Mouse (Mus musculus) CH12.LX (cell line): ENCODE measurements at regions not wholly inside any gene's neighbourhood (a gene's known extent, or its start where the extent isn't known, plus 50 kb on each side); places are given as distances from the start of the nearest gene placed in this dataset.

Experiments used
- DNase-seq: peaks from one replicate; pipeline ENCODE4 v3.0.0-alpha.2; 2013; ENCODE audit errors: extremely low read depth
- H3K27ac ChIP-seq: 2 replicates; pipeline ENCODE4 v1.5.1; 2012; ENCODE audit warnings: low read depth, mild to moderate bottlenecking, control low read depth, moderate library complexity; ENCODE audit not compliant: insufficient read depth
- H3K27me3 ChIP-seq: replicated peaks from 2 replicates; pipeline ENCODE3; 2012; ENCODE audit warnings: inconsistent platforms
- H3K36me3 ChIP-seq, 2 experiments: replicated peaks in 1 of 2; 2 replicates each; pipeline versions ENCODE3 to v1.6.1; 2012; ENCODE audit warnings: inconsistent platforms in 1 of 2, low read length in 1 of 2, mild to moderate bottlenecking in 1 of 2, mixed read lengths in 1 of 2, moderate library complexity in 1 of 2; ENCODE audit not compliant: control insufficient read depth in 1 of 2, insufficient read depth in 1 of 2
- H3K4me1 ChIP-seq, 2 experiments: 2 replicates each; pipeline ENCODE4 v1.6.1; 2012; ENCODE audit warnings: inconsistent platforms in 1 of 2, moderate library complexity in 1 of 2; ENCODE audit not compliant: insufficient read depth in 2 of 2, control insufficient read depth in 1 of 2
- H3K4me2 ChIP-seq: 2 replicates; pipeline ENCODE4 v1.6.1; 2012; ENCODE audit warnings: low read depth, mild to moderate bottlenecking, control low read depth; ENCODE audit not compliant: poor library complexity, insufficient read depth, severe bottlenecking
- H3K4me3 ChIP-seq, 3 experiments: fragments of 150-350 bp in 1 of 3; sonication (generic) in 1 of 3; replicated peaks in 1 of 3; 2 replicates each; pipeline versions ENCODE3 to v1.5.1; 2011 to 2012; ENCODE audit warnings: low read depth in 2 of 3, low read length in 2 of 3, mild to moderate bottlenecking in 2 of 3, moderate library complexity in 2 of 3, control low read depth in 1 of 3, improper control_type of control experiment in 1 of 3, inconsistent platforms in 1 of 3, mixed read lengths in 1 of 3; ENCODE audit not compliant: poor library complexity in 1 of 3
- H3K79me2 ChIP-seq: replicated peaks from 2 replicates; pipeline ENCODE4 v1.6.1; 2012; ENCODE audit warnings: mild to moderate bottlenecking, moderate library complexity; ENCODE audit not compliant: control insufficient read depth, poor library complexity, insufficient read depth, severe bottlenecking; ENCODE audit errors: extremely low read depth
- H3K9ac ChIP-seq: 2 replicates; pipeline ENCODE4 v1.6.1; 2012; ENCODE audit warnings: low read depth, mild to moderate bottlenecking, control low read depth, moderate library complexity; ENCODE audit not compliant: insufficient read depth
- H3K9me3 ChIP-seq: replicated peaks from 2 replicates; pipeline ENCODE3; 2012; ENCODE audit warnings: low read length, inconsistent platforms, mixed read lengths
- E2F4 ChIP-seq: IDR thresholded peaks from 2 replicates; pipeline ENCODE4 v1.6.1; 2011; ENCODE audit warnings: low read depth, low read length, improper control_type of control experiment; ENCODE audit not compliant: insufficient replicate concordance
- IRF4 ChIP-seq: IDR thresholded peaks from 2 replicates; pipeline ENCODE4 v1.6.1; 2014; ENCODE audit warnings: low read depth, mild to moderate bottlenecking, inconsistent platforms, low read length, improper control_type of control experiment
- JUN ChIP-seq: IDR thresholded peaks from 2 replicates; pipeline ENCODE4 v1.6.1; 2011; ENCODE audit warnings: low read depth, mild to moderate bottlenecking, low read length, improper control_type of control experiment, moderate library complexity; ENCODE audit not compliant: insufficient read depth
- JUND ChIP-seq: conservative IDR thresholded peaks from 2 replicates; pipeline ENCODE4 v1.6.1; 2011; ENCODE audit warnings: low read depth, low read length, improper control_type of control experiment
- KAT2A ChIP-seq: IDR thresholded peaks from 2 replicates; pipeline ENCODE4 v1.6.1; 2012; ENCODE audit warnings: low read length, improper control_type of control experiment, inconsistent platforms; ENCODE audit not compliant: insufficient replicate concordance
- MAX ChIP-seq: IDR thresholded peaks from 2 replicates; pipeline ENCODE4 v1.6.1; 2011; ENCODE audit warnings: low read length, improper control_type of control experiment
- MAZ ChIP-seq: IDR thresholded peaks from 2 replicates; pipeline ENCODE4 v1.6.1; 2012; ENCODE audit warnings: low read depth, mild to moderate bottlenecking, inconsistent platforms, low read length, improper control_type of control experiment, moderate library complexity
- MXI1 ChIP-seq: IDR thresholded peaks from 2 replicates; pipeline ENCODE4 v1.6.1; 2011; ENCODE audit warnings: mild to moderate bottlenecking, low read depth, low read length, improper control_type of control experiment
- MYC ChIP-seq: IDR thresholded peaks from 2 replicates; pipeline ENCODE4 v1.6.1; 2011; ENCODE audit warnings: low read depth, mild to moderate bottlenecking, improper control_type of control experiment, low read length
- PAX5 ChIP-seq: IDR thresholded peaks from 2 replicates; pipeline ENCODE4 v1.6.1; 2012; ENCODE audit warnings: low read length, inconsistent platforms, mixed read lengths
- RCOR1 ChIP-seq: conservative IDR thresholded peaks from 2 replicates; pipeline ENCODE4 v1.6.1; 2012; ENCODE audit warnings: low read depth, mild to moderate bottlenecking, inconsistent platforms, low read length, improper control_type of control experiment
- SIN3A ChIP-seq: IDR thresholded peaks from 2 replicates; pipeline ENCODE4 v1.6.1; 2012; ENCODE audit warnings: low read length, improper control_type of control experiment, inconsistent platforms
- TCF12 ChIP-seq: IDR thresholded peaks from 2 replicates; pipeline ENCODE4 v1.6.1; 2014; ENCODE audit warnings: low read depth, mild to moderate bottlenecking, inconsistent platforms, low read length, improper control_type of control experiment
- ZMIZ1 ChIP-seq: IDR thresholded peaks from 2 replicates; pipeline ENCODE4 v1.6.1; 2012; ENCODE audit warnings: low read depth, mild to moderate bottlenecking, inconsistent platforms, low read length, improper control_type of control experiment
- dilution Hi-C: fragments of 300-500 bp; cut with MboI; formaldehyde crosslinking; loops from 2 replicates; pipeline ENCODE4 v1.14.3; 2020; ENCODE audit warnings: low sequenced_read_pairs; ENCODE audit not compliant: extremely low pct_unique_long_range_greater_than_20kb, extremely low pct_ligation_motif_present
- in situ Hi-C: fragments of 300-500 bp; cut with MboI; formaldehyde crosslinking; loops from 3 replicates; pipeline ENCODE4 v1.14.3; 2019; ENCODE audit warnings: low sequenced_read_pairs, low pct_ligation_motif_present, low pct_unique_long_range_greater_than_20kb, mixed read lengths

DNA sequence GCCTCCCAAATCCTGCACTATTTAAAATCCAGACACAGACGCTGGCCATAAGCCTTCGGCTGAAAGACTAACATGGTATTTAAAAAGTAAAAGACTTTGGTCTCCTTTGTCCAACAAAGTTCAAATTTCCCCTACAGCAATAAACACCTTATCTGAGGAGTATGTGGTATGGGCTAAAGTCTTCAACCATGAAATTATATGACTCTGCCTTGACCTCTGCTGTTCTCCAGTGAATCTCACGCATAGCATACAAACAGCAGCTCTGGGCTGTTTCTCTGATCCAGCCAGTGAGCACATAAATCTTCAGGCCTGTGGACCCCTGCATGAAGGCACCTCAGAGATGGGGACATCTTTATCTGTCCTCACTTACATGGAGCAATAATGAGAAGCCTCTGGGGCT is 627.8 kb downstream of the Hs3st4 start (continued):
- TF ChIP-seq SIN3A = no peak
- TF ChIP-seq, all 38 proteins: peak for 0

DNA sequence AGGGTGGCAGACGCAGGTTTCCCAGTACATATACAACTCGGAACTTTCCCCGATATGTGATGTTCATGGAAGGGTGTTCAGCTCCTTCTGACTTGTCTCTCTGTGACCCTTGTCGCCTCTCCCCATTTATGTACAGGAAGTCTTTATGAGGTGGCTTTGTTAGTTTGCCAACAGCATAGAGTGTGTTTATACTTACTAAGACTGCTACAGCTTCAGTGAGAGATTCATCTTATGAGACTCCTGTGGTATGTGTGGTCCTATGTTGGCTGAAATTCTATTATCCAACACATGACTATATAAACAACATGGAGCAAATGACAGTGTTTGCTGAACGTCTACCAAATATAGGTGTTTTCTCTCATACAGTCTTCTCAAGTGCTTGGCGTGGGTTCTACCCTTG is 664.5 kb downstream of the Hs3st4 start:
- in situ Hi-C loops = no loop called here
- H3K9me3 ChIP-seq = peaks cover 12% of the 10 kb centered on the region
- dilution Hi-C loops = no loop called here
- H3K79me2 ChIP-seq = no peaks in the 10 kb centered on the region
- no peaks in the 10 kb centered on the region for H3K36me3 ChIP-seq
- TF ChIP-seq TCF12 (no peak), IRF4 (no peak), RCOR1 (no peak), MAZ (no peak), E2F4 (no peak), MYC (no peak), MAX (no peak), ZMIZ1 (no peak), MXI1 (no peak)
- no peak for DNase-seq
- no peak overlapping the region for H3K27ac ChIP-seq
- H3K4me3 ChIP-seq = no peak overlapping the region
- no peaks in the 10 kb centered on the region for H3K4me1 ChIP-seq
- H3K9ac ChIP-seq = no peak overlapping the region
- H3K27me3 ChIP-seq = peaks cover 23% of the 10 kb centered on the region
- no peak overlapping the region for H3K4me2 ChIP-seq

DNA sequence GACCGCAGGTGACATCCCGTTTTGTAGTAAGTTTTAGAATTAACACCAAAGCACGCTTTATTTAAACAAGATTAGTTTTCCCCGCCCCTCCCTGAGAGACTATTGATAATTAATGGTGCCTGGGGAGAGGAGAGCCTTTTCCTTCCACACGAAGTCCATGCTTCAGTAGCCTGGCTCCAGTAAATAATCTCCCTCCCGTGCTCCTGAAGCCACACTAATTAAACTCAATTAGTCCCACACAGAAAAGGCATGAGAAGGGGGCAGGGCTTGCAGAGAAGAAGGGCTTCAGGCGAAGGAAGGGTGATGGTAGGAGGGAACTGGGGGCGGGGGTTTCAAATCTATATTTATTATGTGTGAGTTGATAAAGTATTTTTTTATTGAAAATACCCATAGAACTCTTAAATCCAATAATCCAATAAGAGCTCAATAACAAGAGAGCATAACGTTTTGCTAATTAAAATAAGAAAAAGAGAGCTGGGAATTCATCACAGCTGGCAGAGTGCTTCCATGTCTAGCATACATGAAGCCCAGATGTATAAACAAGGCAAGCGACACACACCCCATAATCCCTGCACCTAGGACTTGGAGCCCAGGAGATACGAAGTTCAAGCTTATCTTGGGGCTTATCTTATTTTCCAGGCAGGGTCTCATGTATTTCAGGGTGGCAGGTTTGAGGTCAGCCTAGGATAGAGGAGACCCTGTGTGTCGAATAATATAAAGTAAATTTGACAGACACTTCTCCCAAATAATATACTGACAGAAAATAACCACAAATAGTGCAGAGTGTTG is 684.7 kb downstream of the Hs3st4 start:
- Histone ChIP-seq H3K36me3 (no peaks in the 10 kb centered on the region), H3K9me3 (peaks cover 17% of the 10 kb centered on the region), H3K79me2 (no peaks in the 10 kb centered on the region), H3K27ac (no peak overlapping the region), H3K4me1 (no peaks in the 10 kb centered on the region), H3K4me3 (no peak overlapping the region), H3K4me2 (no peak overlapping the region), H3K27me3 (peaks cover 19% of the 10 kb centered on the region), H3K9ac (no peak overlapping the region)
- TF ChIP-seq JUN = no peak
- no peak for TF ChIP-seq KAT2A
- no peak for TF ChIP-seq JUND
- no peak for TF ChIP-seq PAX5
- TF ChIP-seq MXI1 = no peak
- no peak for DNase-seq
- dilution Hi-C loops = no loop called here
- in situ Hi-C loops = no loop called here
